Mouse (Mus musculus): ENCODE results near the gene Dusp13.

DNA sequence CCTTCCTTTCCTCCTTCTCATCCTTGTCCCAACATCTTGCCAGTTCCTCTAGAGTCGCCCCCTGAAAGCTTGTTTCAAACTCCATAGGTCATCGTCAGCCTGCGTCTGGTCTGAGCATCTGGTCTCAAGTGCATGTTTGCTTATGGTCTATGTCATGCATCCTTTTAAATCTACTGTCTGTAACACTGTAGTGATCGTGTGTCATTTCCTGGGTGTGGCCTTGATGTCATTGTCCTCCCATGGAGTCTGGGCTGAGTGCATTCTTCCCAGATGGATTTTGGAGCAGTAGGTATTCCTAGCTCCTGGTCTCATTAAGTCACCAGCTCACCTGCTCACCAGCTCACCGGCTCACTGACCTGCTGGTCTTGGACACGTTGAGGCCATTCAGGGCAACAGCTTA lies 56.0 kb downstream of the Dusp13 start:
- no peak for TF ChIP-seq CTCF (IDR thresholded peaks at IDR 0.05; ENCODE audit: borderline replicate concordance, insufficient read depth, low read length)
- no peak for TF ChIP-seq POLR2A (IDR thresholded peaks at IDR 0.05; ENCODE audit: low read depth, low read length)

Measured in embryonic fibroblast, embryonic 13.5 days (primary cell).